Mouse (Mus musculus) kidney, postnatal 0 days (tissue): ENCODE data around the gene Uchl1. TPM values are rescaled to one million over a fixed set of nuclear protein-coding genes. Genes with fewer than 3 reads are reported as not detected.
A peak's percentile ranks its signal among the peaks of the same experiment; 100 is the strongest.

Experiments used
- ATAC-seq: fragments of 200-750 bp; cut with Nextera tagmentation; replicated peaks from 2 replicates; pipeline ENCODE4 v1.8.0; 2017; ENCODE audit warnings: low read depth, moderate number of reproducible peaks, moderate TSS enrichment, moderate library complexity; ENCODE audit not compliant: low FRiP score
- DNase-seq: peaks from one replicate; pipeline ENCODE4 v3.0.0-alpha.2; 2016; ENCODE audit warnings: low spot score
- H3K27ac ChIP-seq: fragments of 300-500 bp; sonication (generic); 2 replicates; pipeline ENCODE4 v1.5.1; 2014; ENCODE audit warnings: mild to moderate bottlenecking
- H3K27me3 ChIP-seq: fragments of 300-500 bp; sonication (generic); 2 replicates; pipeline ENCODE4 v1.6.1; 2014; ENCODE audit warnings: low read length, mixed read lengths; ENCODE audit not compliant: insufficient read depth
- H3K36me3 ChIP-seq: fragments of 300-500 bp; sonication (generic); 2 replicates; pipeline ENCODE4 v1.6.1; 2014; ENCODE audit warnings: low read length, mixed read lengths; ENCODE audit not compliant: insufficient read depth
- H3K4me1 ChIP-seq: fragments of 300-500 bp; sonication (generic); replicated peaks from 2 replicates; pipeline ENCODE4 v1.6.1; 2014; ENCODE audit warnings: antibody characterized with exemption, low read length, mixed read lengths; ENCODE audit not compliant: insufficient read depth
- H3K4me2 ChIP-seq: fragments of 300-500 bp; sonication (generic); 2 replicates; pipeline ENCODE4 v1.6.1; 2014; ENCODE audit warnings: mild to moderate bottlenecking, low read length, moderate library complexity, mixed read lengths
- H3K4me3 ChIP-seq: fragments of 300-500 bp; sonication (generic); replicated peaks from 2 replicates; pipeline ENCODE4 v1.5.1; 2014; ENCODE audit warnings: low read depth, low read length
- H3K9ac ChIP-seq: fragments of 300-500 bp; sonication (generic); 2 replicates; pipeline ENCODE4 v1.6.1; 2014; ENCODE audit warnings: low read depth, low read length
- H3K9me3 ChIP-seq: fragments of 300-500 bp; sonication (generic); replicated peaks from 2 replicates; pipeline ENCODE4 v1.6.1; 2016; ENCODE audit warnings: low read length, inconsistent platforms, mixed read lengths
- CTCF ChIP-seq: IDR thresholded peaks from 2 replicates; pipeline ENCODE4 v1.5.1; 2016; ENCODE audit warnings: antibody characterized with exemption, low read depth, mild to moderate bottlenecking, moderate library complexity
- WGBS: fragments of 180-500 bp; shearing (Covaris S2); extraction: QIAGEN DNeasy Blood & Tissue Kit; methylation state at CpG from one replicate; pipeline ENCODE4 v1.1.7; 2014; 5-methylcytosine and 5-hydroxymethylcytosine counted together
- polyA plus RNA-seq: library from polyadenylated mRNA; unstranded; fragments of >200 nt; fragmentation: Nextera tagmentation; extraction: Ambion mirVana; gene quantifications from 2 replicates; pipeline ENCODE4 v1.2.1, GENCODE M21; 2015

Uchl1 gene
- polyA plus RNA-seq, 1 experiment from 2014 or later, result 63.3 TPM

DNA sequence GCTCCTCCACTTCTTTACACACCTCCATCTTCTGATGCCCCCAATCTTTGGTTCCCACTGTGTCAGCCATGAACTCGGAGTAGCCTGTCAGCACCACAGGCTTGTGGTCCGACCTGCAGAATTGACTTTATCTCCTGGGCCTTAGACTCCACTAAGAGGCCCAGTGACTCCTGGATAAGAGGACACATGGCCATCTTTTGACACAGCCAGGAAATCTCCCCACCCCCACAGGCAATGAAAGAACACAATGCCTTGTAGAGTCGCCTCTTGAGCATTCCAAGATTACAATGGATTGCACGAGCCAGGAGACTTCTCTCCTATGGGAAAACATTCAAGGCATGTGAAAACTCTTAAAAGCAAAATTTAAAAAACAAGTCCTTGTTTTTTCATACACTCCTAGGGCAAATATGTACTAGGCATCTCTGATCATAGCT lies 39.6 kb downstream of the Uchl1 start:
- Histone ChIP-seq H3K9ac (no peak overlapping the region), H3K27me3 (no peaks in the 10 kb centered on the region), H3K27ac (no peak overlapping the region), H3K4me2 (no peak overlapping the region), H3K36me3 (no peaks in the 10 kb centered on the region), H3K4me1 (no peaks in the 10 kb centered on the region), H3K4me3 (no peak overlapping the region), H3K9me3 (no peaks in the 10 kb centered on the region)
- TF ChIP-seq CTCF, result no peak
- WGBS, result 66% methylated on average over 4 of the region's 4 CpGs
- ATAC-seq, result no peak
- DNase-seq, result no peak

DNA sequence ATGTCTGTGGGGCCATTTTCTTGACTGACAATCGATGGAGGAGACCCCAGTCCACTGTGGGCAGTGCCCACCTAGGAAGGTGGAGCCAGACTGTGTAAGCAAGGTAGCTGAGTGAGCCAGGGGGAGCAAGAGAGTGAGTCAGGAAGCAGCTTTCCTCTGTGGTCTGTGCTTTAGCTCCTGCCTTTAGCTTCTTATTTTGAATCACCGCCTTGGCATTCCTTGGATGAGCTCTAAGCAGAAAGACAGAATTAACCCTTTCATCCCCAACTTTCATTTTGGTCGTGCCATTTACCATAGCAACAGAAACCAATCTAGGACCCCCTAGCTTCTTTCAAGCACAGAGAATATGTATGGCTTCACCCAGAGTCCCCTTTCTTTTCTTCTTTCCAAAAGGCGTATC lies 42.0 kb downstream of the Uchl1 start:
- H3K27ac ChIP-seq, result no peak overlapping the region
- 0 out of 2 replicates have a peak, but pooled peaks have one; percentile 20 for TF ChIP-seq CTCF
- H3K4me1 ChIP-seq, result no peaks in the 10 kb centered on the region
- no peak overlapping the region for H3K4me2 ChIP-seq
- ATAC-seq, result no peak
- WGBS, result 59% methylated on average over 4 of the region's 4 CpGs
- H3K36me3 ChIP-seq, result no peaks in the 10 kb centered on the region
- H3K9me3 ChIP-seq, result no peaks in the 10 kb centered on the region
- no peaks in the 10 kb centered on the region for H3K27me3 ChIP-seq
- H3K4me3 ChIP-seq, result no peak overlapping the region
- no peak for DNase-seq
- H3K9ac ChIP-seq, result no peak overlapping the region

- Histone ChIP-seq H3K36me3 (no peaks in the 10 kb centered on the region), H3K4me3 (no peak overlapping the region), H3K9me3 (no peaks in the 10 kb centered on the region), H3K27ac (no peak overlapping the region), H3K4me1 (no peaks in the 10 kb centered on the region), H3K27me3 (no peaks in the 10 kb centered on the region), H3K9ac (no peak overlapping the region), H3K4me2 (no peak overlapping the region)
- no peak for ATAC-seq
- TF ChIP-seq CTCF, result no peak
- WGBS, result 60% methylated on average over 3 of the region's 3 CpGs
- DNase-seq, result no peak
Measured at GRCm38 (mm10) chr5:66718413-66718812, 42.5 kb downstream of the Uchl1 start.

GRCm38 (mm10) chr5:66718880-66719279 lies 43.0 kb downstream of the Uchl1 start:
- 69% methylated on average over 7 of the region's 7 CpGs for WGBS

DNA sequence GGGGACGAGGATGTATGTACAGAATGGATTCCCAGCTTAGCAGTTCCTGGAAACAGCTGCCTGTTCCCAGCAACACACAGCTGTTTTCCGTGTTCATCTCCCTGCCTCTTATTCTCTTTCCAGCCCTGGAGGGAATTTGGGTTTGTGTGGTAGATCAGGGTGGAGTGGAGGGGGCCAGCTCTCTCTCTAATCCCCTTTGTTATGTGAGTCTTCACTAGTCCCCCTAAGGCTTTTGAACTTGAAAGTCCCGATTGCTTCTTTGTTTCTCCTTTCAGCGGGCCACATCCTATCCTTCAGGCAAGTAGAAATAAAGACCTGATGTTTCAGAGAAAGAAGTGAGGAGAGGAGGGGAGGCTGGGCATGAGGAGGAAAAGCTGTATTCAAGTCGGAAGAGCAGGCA lies 45.0 kb downstream of the Uchl1 start:
- H3K27ac ChIP-seq, result no peak overlapping the region
- WGBS, result 40% methylated on average over 5 of the region's 5 CpGs
- ATAC-seq, result no peak
- no peaks in the 10 kb centered on the region for H3K9me3 ChIP-seq
- no peak overlapping the region for H3K4me3 ChIP-seq
- no peak for DNase-seq
- TF ChIP-seq CTCF, result no peak
- H3K36me3 ChIP-seq, result no peaks in the 10 kb centered on the region
- H3K9ac ChIP-seq, result no peak overlapping the region
- no peak overlapping the region for H3K4me2 ChIP-seq
- no peaks in the 10 kb centered on the region for H3K27me3 ChIP-seq
- H3K4me1 ChIP-seq, result no peaks in the 10 kb centered on the region

More at GRCm38 (mm10) chr5:66718880-66719279, 43.0 kb downstream of the Uchl1 start:
- H3K4me1 ChIP-seq, result no peaks in the 10 kb centered on the region
- no peaks in the 10 kb centered on the region for H3K36me3 ChIP-seq
- no peak overlapping the region for H3K4me2 ChIP-seq
- no peak overlapping the region for H3K4me3 ChIP-seq
- no peak overlapping the region for H3K27ac ChIP-seq
- H3K9me3 ChIP-seq, result no peaks in the 10 kb centered on the region
- DNase-seq (no peak), ATAC-seq (no peak)
- no peak for TF ChIP-seq CTCF
- H3K27me3 ChIP-seq, result no peaks in the 10 kb centered on the region
- H3K9ac ChIP-seq, result no peak overlapping the region

- WGBS, result 62% methylated on average over 9 of the region's 9 CpGs
- Histone ChIP-seq H3K27me3 (no peaks in the 10 kb centered on the region), H3K4me1 (no peaks in the 10 kb centered on the region), H3K9me3 (no peaks in the 10 kb centered on the region), H3K4me2 (no peak overlapping the region), H3K27ac (no peak overlapping the region), H3K36me3 (no peaks in the 10 kb centered on the region), H3K9ac (no peak overlapping the region), H3K4me3 (no peak overlapping the region)
- no peak for DNase-seq
- no peak for ATAC-seq
- TF ChIP-seq CTCF, result no peak
Measured at GRCm38 (mm10) chr5:66722586-66722985, 46.7 kb downstream of the Uchl1 start.

DNA sequence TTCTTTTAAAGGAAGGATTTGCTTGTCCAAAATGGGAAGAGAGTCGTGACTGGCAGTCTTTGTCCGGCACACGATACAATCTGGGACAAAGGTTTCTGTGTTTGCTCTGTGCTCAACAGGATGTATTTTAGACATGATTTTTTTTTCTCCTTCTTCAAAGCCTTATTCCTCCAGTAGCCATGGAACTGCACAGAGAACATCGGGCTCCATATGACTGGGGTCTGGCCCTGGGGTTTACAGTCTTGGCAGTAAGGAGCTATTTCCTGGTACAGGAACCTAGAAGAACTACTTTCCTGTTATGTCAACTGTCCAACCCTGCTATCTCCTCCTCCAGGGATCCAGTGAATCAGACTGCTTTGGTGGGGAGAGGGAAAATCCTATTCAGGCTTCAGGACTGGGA lies 47.1 kb downstream of the Uchl1 start:
- TF ChIP-seq CTCF, result no peak
- Histone ChIP-seq H3K4me2 (no peak overlapping the region), H3K27ac (no peak overlapping the region), H3K9ac (no peak overlapping the region), H3K27me3 (no peaks in the 10 kb centered on the region), H3K4me1 (no peaks in the 10 kb centered on the region), H3K36me3 (no peaks in the 10 kb centered on the region), H3K9me3 (no peaks in the 10 kb centered on the region), H3K4me3 (no peak overlapping the region)
- DNase-seq, result peak; percentile 40
- WGBS, result 51% methylated on average over 4 of the region's 4 CpGs
- ATAC-seq, result no peak
